Mouse (Mus musculus): ENCODE results near the gene Gm20604. TPM values are rescaled to one million over a fixed set of nuclear protein-coding genes. Genes with fewer than 3 reads are reported as not detected.

Gm20604 gene
- polyA plus RNA-seq, 1 experiment from 2014 or later = 26.6 TPM

DNA sequence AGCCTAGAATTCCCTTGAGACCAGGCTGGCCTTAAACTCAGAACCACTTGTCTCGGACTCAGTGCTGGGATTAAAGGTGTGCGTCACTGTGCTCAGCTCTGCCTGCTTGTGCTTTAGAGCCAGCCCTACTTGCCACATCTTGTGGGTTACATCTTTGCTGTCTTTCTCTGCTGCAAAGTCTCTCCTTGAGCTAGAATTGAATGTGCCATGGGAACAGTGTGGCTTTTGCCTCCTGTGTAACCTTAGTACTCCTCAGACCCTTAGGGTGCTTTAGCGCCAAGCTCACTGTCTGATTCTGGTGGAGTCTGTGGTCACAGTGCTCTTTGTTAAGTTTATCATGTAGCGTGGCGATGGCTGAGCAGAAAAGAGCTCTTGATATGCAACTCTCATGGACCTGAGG lies 14.2 kb upstream of the Gm20604 start:
- H3K9me3 ChIP-seq (ENCODE audit: control insufficient read depth, low read depth, low read length) = no peaks in the 10 kb centered on the region
- H3K9ac ChIP-seq (replicated peaks; ENCODE audit: low read depth, low read length) = no peak overlapping the region
- peaks cover 76% of the 10 kb centered on the region for H3K36me3 ChIP-seq (ENCODE audit: control insufficient read depth, insufficient read depth, low read length)
- no peak overlapping the region for H3K4me2 ChIP-seq (replicated peaks; ENCODE audit: low read depth, low read length)
- ATAC-seq (ENCODE audit: insufficient number of reproducible peaks, insufficient read depth, low FRiP score, low read depth) = no peak
- 96% methylated on average over 5 of the region's 5 CpGs for WGBS
- no peak overlapping the region for H3K4me3 ChIP-seq (ENCODE audit: low read depth, low read length)
- H3K27me3 ChIP-seq (ENCODE audit: control insufficient read depth, insufficient read depth, low read length) = no peaks in the 10 kb centered on the region
- no peak overlapping the region for H3K27ac ChIP-seq (ENCODE audit: low read length)
- no peaks in the 10 kb centered on the region for H3K4me1 ChIP-seq (ENCODE audit: control insufficient read depth, insufficient read depth, low read length)

DNA sequence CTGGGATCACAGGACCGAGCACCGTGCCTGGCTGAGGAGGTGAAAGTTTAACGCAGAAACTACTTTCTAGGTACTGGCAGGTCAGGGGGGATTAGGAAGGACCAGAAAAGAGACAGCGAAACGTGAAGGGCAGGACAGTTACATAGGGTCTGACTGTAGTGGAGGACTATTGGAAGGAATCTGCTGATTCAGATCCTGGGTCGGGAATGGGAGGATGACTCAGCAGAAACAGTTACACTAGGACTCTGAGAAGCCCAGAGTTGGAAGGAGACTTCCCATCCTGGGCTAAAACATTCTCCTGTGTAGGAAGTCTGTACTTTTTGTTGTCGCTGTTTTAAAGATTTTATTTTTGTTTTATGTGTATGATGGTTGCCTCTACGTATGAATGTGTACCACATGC lies 13.1 kb upstream of the Gm20604 start:
- Histone ChIP-seq H3K9me3 (ENCODE audit: control insufficient read depth, low read depth, low read length) (no peaks in the 10 kb centered on the region), H3K4me1 (ENCODE audit: control insufficient read depth, insufficient read depth, low read length) (no peaks in the 10 kb centered on the region), H3K4me2 (replicated peaks; ENCODE audit: low read depth, low read length) (no peak overlapping the region), H3K27me3 (ENCODE audit: control insufficient read depth, insufficient read depth, low read length) (no peaks in the 10 kb centered on the region), H3K9ac (replicated peaks; ENCODE audit: low read depth, low read length) (no peak overlapping the region), H3K27ac (ENCODE audit: low read length) (no peak overlapping the region), H3K36me3 (ENCODE audit: control insufficient read depth, insufficient read depth, low read length) (peaks cover 78% of the 10 kb centered on the region), H3K4me3 (ENCODE audit: low read depth, low read length) (no peak overlapping the region)
- ATAC-seq (ENCODE audit: insufficient number of reproducible peaks, insufficient read depth, low FRiP score, low read depth) = no peak
- 96% methylated on average over 8 of the region's 8 CpGs for WGBS

DNA sequence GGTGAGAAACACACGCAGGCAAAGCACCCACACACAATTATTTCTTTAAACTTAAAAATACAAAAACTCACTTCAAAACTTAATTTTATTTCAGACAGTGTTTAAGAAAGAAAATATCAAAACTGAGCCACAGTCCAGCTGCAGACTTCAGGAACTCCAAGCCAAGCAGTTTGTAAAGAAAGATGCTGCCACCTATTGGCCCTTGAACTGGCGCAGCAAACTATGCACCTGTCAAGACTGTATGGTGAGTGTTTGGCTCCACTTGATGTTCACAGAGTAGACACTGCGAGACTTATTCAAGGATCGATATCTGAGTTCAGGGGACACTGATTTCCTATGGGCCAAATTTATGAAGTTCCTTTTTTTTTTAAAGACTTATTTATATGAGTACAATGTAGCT lies 10.5 kb upstream of the Gm20604 start:
- Histone ChIP-seq H3K9me3 (ENCODE audit: control insufficient read depth, low read depth, low read length) (no peaks in the 10 kb centered on the region), H3K27ac (ENCODE audit: low read length) (no peak overlapping the region), H3K27me3 (ENCODE audit: control insufficient read depth, insufficient read depth, low read length) (no peaks in the 10 kb centered on the region), H3K36me3 (ENCODE audit: control insufficient read depth, insufficient read depth, low read length) (peaks cover 71% of the 10 kb centered on the region), H3K4me3 (ENCODE audit: low read depth, low read length) (no peak overlapping the region), H3K9ac (replicated peaks; ENCODE audit: low read depth, low read length) (no peak overlapping the region), H3K4me2 (replicated peaks; ENCODE audit: low read depth, low read length) (no peak overlapping the region), H3K4me1 (ENCODE audit: control insufficient read depth, insufficient read depth, low read length) (no peaks in the 10 kb centered on the region)
- WGBS = 91% methylated on average over 4 of the region's 4 CpGs
- no peak for ATAC-seq (ENCODE audit: insufficient number of reproducible peaks, insufficient read depth, low FRiP score, low read depth)

DNA sequence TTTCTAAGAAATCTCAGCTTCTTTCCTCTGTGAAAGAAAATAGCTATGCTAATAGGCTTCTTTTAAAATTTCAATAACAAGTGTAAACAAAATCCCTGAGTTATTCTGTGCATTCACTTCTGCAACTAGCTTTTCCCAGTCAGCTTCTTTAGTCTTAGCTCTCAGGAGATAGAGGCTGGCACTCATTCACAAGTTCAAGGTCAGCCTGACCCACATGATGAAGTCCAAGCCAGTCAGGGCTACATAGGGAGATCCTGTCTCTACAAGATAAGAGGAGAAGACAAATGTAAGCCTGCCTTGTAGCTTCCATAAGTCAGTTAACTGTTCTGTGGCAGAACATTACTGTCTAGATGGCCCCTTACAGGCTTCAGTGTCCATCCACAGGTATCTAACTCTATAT lies 5.2 kb upstream of the Gm20604 start:
- peaks cover 35% of the 10 kb centered on the region for H3K36me3 ChIP-seq (ENCODE audit: control insufficient read depth, insufficient read depth, low read length)
- no peak overlapping the region for H3K4me2 ChIP-seq (replicated peaks; ENCODE audit: low read depth, low read length)
- H3K27ac ChIP-seq (ENCODE audit: low read length) = no peak overlapping the region
- H3K9me3 ChIP-seq (ENCODE audit: control insufficient read depth, low read depth, low read length) = no peaks in the 10 kb centered on the region
- no peak overlapping the region for H3K9ac ChIP-seq (replicated peaks; ENCODE audit: low read depth, low read length)
- H3K4me1 ChIP-seq (ENCODE audit: control insufficient read depth, insufficient read depth, low read length) = peaks cover 9% of the 10 kb centered on the region
- ATAC-seq (ENCODE audit: insufficient number of reproducible peaks, insufficient read depth, low FRiP score, low read depth) = no peak
- no peak overlapping the region for H3K4me3 ChIP-seq (ENCODE audit: low read depth, low read length)
- H3K27me3 ChIP-seq (ENCODE audit: control insufficient read depth, insufficient read depth, low read length) = no peaks in the 10 kb centered on the region

DNA sequence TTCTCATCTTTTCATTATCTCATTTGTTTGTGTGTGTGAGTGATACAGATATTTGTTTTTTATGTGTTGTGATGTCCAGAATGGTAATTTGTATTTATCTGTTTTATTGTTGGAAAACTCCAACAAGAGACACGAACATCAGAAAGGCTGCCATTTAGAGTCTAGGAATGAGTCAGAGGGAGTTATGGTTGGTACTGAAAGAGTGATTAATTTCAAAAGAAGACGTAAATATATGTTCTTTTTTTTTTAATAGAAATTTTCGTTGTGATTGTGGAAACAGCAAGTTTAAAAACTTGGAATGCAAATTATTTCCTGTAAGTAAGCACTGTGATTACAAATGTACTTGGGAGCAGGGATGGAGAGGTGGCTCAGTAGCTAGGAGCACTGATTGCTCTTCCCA lies 3.2 kb upstream of the Gm20604 start:
- peaks cover 11% of the 10 kb centered on the region for H3K4me1 ChIP-seq (ENCODE audit: control insufficient read depth, insufficient read depth, low read length)
- no peaks in the 10 kb centered on the region for H3K9me3 ChIP-seq (ENCODE audit: control insufficient read depth, low read depth, low read length)
- peaks cover 18% of the 10 kb centered on the region for H3K36me3 ChIP-seq (ENCODE audit: control insufficient read depth, insufficient read depth, low read length)
- H3K27ac ChIP-seq (ENCODE audit: low read length) = no peak overlapping the region
- H3K9ac ChIP-seq (replicated peaks; ENCODE audit: low read depth, low read length) = no peak overlapping the region
- no peak overlapping the region for H3K4me3 ChIP-seq (ENCODE audit: low read depth, low read length)
- no peaks in the 10 kb centered on the region for H3K27me3 ChIP-seq (ENCODE audit: control insufficient read depth, insufficient read depth, low read length)
- no peak overlapping the region for H3K4me2 ChIP-seq (replicated peaks; ENCODE audit: low read depth, low read length)
- 83% methylated on average over 3 of the region's 3 CpGs for WGBS
- no peak for ATAC-seq (ENCODE audit: insufficient number of reproducible peaks, insufficient read depth, low FRiP score, low read depth)

DNA sequence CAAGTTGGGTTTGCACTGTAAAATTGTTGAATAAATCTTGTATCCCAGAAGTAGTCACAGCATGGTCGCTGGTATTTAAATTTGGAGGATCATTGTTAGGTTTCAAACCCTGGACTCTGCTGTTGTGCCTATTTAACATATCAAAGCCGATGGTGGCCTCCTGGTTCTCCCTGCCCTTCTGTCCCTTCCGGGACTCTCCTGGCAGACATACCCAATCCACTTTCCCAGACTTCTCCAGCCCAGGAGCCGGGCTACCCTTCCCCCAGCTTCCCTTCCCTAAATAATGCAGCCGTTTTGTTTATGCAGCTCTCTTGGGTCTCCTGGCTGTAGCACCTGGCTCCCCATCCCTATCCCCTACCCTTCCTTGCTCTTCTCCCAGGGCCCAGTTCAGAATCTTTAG lies 464 bp upstream of the Gm20604 start:
- Histone ChIP-seq H3K4me1 (ENCODE audit: control insufficient read depth, insufficient read depth, low read length) (peaks cover 15% of the 10 kb centered on the region), H3K27ac (ENCODE audit: low read length) (no peak overlapping the region), H3K9ac (replicated peaks; ENCODE audit: low read depth, low read length) (peak overlapping the region; percentile 76), H3K36me3 (ENCODE audit: control insufficient read depth, insufficient read depth, low read length) (peaks cover 4% of the 10 kb centered on the region; the same call in 1 of the 2 replicates), H3K9me3 (ENCODE audit: control insufficient read depth, low read depth, low read length) (no peaks in the 10 kb centered on the region), H3K4me3 (ENCODE audit: low read depth, low read length) (peak overlapping the region; percentile 92), H3K27me3 (ENCODE audit: control insufficient read depth, insufficient read depth, low read length) (no peaks in the 10 kb centered on the region), H3K4me2 (replicated peaks; ENCODE audit: low read depth, low read length) (peak overlapping the region; percentile 93)
- no peak for ATAC-seq (ENCODE audit: insufficient number of reproducible peaks, insufficient read depth, low FRiP score, low read depth)
- 5% methylated on average over 5 of the region's 5 CpGs for WGBS

DNA sequence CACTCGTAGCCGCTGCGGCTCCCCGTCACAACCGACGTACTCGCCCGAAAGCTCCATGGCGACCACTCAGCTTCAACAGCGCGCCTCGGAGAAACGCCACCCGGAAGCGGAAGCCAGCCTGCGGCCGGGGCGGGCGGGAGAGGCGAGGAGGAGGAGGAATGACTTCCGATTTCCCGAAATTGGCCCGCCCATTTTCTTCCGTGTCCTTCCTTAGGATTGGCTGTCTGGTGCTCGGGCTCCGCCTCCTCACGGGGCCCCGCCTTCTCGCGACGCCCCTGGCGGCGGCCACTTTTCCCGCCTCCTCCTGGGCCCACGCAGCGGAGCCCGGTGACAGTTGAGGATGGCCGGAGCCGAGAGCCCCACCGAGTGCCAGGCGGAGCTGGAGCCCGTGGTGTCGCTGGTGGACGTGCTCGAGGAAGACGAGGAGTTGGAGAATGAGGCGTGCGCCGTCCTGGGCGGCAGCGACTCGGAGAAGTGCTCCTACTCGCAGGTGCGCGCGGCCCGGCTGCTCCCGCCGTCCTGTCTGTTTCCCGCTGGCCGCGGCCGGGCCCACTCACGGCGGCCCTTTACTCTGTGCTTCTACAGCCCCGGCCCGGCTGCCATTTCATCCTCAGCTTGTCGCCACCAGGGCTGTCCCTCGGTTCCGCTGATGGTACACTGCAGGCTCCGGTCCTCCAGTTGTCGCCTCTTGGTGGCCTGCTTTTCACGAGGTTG lies 626 bp downstream of the Gm20604 start, which contains the start of the genes Gm28051, Gon7 and Ubr7:
Gm28051 (minus strand) TSS at position 77 of the 714 bp plus-strand sequence.
Gon7 (minus strand) TSS at position 115 of the 714 bp plus-strand sequence.
Ubr7 (plus strand) TSS at position 279 of the 714 bp plus-strand sequence.
- under 1% methylated on average over 73 of the region's 73 CpGs for WGBS
- peaks cover 4% of the 10 kb centered on the region; the same call in 1 of the 2 replicates for H3K36me3 ChIP-seq (ENCODE audit: control insufficient read depth, insufficient read depth, low read length)
- H3K27me3 ChIP-seq (ENCODE audit: control insufficient read depth, insufficient read depth, low read length) = no peaks in the 10 kb centered on the region
- no peaks in the 10 kb centered on the region for H3K9me3 ChIP-seq (ENCODE audit: control insufficient read depth, low read depth, low read length)
- ATAC-seq (ENCODE audit: insufficient number of reproducible peaks, insufficient read depth, low FRiP score, low read depth) = peak; percentile 97
- peak within 1 kb of the TSS; percentile 84 for H3K27ac ChIP-seq (ENCODE audit: low read length)
- peaks cover 15% of the 10 kb centered on the region for H3K4me1 ChIP-seq (ENCODE audit: control insufficient read depth, insufficient read depth, low read length)
- peak within 1 kb of the TSS; percentile 92 for H3K4me3 ChIP-seq (ENCODE audit: low read depth, low read length)
- peak within 1 kb of the TSS; percentile 76 for H3K9ac ChIP-seq (replicated peaks; ENCODE audit: low read depth, low read length)
- H3K4me2 ChIP-seq (replicated peaks; ENCODE audit: low read depth, low read length) = peak within 1 kb of the TSS; percentile 93

DNA sequence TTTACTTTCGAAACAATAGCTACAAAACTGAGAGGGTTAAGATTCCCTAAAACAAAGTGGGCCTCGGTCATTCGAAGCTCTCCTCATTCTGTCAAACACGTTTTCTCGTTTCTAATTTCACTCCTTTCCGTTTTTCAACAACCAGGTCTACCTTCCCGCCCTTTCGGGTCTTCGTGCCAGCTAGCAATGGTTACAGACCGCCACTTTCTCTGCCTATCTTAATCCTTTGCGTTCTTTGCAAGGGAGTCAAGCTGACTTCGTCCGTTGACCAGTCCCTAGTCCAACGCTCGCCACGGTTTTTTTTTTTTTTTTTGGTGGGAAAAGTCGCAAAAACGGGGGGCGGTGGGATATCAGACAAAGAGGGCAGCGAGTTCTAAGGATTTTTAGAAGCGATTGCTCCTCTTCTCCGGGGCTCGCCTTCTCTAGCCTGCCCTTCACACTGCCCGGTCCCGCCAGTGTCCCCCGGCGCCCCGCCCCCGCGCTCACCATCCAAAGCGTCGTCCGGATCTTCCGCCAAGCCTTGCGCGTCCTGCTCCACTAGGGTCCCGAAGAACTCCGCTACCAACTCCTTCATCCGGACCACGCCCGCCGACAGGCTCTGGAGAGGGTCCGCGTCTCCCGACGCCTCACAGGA lies 1.3 kb downstream of the Gm20604 start:
- Histone ChIP-seq H3K27me3 (ENCODE audit: control insufficient read depth, insufficient read depth, low read length) (no peaks in the 10 kb centered on the region), H3K4me1 (ENCODE audit: control insufficient read depth, insufficient read depth, low read length) (peaks cover 15% of the 10 kb centered on the region), H3K9me3 (ENCODE audit: control insufficient read depth, low read depth, low read length) (no peaks in the 10 kb centered on the region), H3K27ac (ENCODE audit: low read length) (peak overlapping the region; percentile 84), H3K4me3 (ENCODE audit: low read depth, low read length) (peak overlapping the region; percentile 92), H3K36me3 (ENCODE audit: control insufficient read depth, insufficient read depth, low read length) (no peaks in the 10 kb centered on the region; the same call in 1 of the 2 replicates), H3K9ac (replicated peaks; ENCODE audit: low read depth, low read length) (peak overlapping the region; percentile 43), H3K4me2 (replicated peaks; ENCODE audit: low read depth, low read length) (peak overlapping the region; percentile 56)
- under 1% methylated on average over 46 of the region's 46 CpGs for WGBS
- ATAC-seq (ENCODE audit: insufficient number of reproducible peaks, insufficient read depth, low FRiP score, low read depth) = peak; percentile 84
